Mouse (Mus musculus) T-helper 2 cell (primary cell): Measurements from ENCODE around the gene Endod1.

Experiments used
- in situ Hi-C: fragments of 300-600 bp; cut with MboI, MseI; formaldehyde crosslinking; loops from one replicate; pipeline ENCODE4 v1.15.1; 2025; ENCODE audit warnings: high pct_unique_total_duplicates

The Endod1 gene

DNA sequence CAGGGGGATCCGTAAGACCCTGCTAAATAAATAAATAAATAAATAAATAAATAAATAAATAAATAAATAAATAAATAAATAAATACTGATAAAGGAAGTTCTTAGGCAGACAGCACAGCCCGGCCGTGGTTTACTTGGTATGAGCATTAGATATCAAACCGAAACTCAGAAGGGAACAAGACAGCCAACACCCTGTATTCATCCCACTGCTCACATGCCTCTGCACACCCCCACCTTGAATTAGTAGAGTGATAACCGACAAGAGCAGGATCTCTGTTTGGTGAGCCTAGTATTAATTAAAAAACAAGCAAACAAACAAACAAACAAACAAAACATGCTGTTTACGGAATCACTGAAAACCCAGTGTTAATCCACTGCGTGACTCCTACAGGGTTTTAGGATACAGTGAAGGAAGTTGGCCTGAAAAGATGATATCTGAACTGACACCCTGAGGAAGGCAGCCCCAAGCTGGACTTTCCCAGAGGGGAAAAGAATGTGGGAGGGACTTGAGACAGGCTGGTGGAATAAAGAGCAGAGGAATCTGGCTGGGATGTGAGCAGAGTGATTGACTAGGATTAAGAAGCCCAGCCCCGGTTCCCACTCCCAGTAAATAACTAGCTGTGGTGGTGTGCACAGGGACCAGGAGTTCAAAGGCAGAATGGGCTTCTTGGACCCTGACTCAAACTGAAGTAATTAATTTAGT, at the start of gene Endod1:
Endod1 (minus strand) TSS at position 155 of the 703 bp plus-strand sequence.
- in situ Hi-C loops = no loop called here

DNA sequence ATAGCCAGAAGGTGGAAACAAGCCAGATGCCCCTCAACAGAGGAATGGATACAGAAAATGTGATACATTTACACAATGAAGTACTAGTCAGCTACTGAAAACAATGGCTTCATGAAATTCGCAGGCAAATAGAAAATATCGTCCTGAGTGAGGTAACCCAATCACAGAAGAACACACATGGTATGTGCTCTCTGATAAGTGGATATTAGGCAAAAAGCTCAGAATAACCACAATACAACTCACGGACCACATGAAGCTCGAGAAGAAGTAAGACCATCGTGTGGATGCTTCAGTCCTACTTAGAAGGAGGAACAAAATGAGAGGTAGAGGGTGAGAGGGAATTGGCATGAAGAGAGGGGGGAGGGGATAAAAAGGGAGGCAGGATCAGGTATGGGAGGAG, 27.8 kb upstream of the Endod1 start:
- in situ Hi-C loops = no loop called here

DNA sequence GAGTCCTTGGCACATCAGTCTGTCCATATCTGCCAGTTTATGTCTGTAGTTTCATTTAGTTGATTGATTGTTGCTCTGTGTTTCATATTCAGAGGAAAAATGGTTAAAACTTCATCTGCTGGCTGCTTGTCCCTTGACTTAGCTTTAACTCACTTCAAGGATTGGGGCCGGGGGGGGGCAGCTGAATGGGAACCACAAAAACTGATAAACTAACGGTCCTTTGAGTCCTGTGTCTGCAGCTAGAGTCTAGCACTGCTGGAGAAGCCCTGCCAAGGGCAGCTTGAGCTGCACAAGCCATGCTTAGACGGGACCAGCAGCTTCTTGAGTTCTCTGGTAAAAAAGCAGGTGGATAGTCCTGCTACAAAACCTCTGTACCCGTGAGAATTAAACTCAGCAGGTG, 26.7 kb upstream of the Endod1 start:
- in situ Hi-C loops = no loop called here

DNA sequence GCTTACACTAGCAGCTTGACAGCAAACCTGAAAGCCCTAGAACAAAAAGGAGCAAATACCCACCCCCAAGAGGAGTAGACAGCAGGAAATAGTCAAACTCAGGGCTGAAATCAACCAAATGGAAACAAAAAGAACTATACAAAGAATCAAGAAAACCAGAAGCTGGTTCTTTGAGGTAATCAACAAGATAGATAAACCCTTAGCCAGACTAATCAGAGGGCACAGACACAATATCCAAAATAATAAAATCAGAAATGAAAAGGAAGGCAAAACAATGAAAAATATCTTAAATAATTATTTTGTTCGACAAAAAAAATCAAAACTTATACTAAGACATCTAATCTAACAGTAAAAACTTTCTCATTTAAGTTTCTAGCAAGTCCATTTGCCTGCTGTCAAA, 24.7 kb upstream of the Endod1 start:
- in situ Hi-C loops = no loop called here

DNA sequence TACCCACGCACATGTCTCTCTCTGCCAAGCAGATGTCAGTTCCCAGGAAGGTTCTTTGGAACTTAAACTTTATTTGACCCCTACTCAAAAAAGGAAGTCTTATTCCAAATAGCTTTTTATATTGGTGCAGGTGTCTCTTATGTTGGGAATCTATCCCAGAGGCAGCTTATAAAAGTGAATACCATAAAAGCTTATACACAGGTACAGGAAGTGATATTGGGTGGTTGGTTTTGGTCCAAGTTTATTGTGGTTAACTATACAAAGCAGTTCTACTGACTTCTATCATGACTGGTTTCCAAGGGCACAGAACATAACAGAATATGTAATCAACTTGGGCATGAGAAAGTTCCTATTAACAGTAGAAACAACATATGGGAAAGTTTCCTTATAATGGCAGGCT, 20.8 kb upstream of the Endod1 start:
- in situ Hi-C loops = no loop called here

- in situ Hi-C loops = no loop called here
Observed at GRCm38 (mm10) chr9:14400392-14400791, 19.1 kb upstream of the Endod1 start.

- in situ Hi-C loops = no loop called here
Observed at GRCm38 (mm10) chr9:14398946-14399345, 17.6 kb upstream of the Endod1 start.

GRCm38 (mm10) chr9:14398084-14398483, 16.8 kb upstream of the Endod1 start:
- in situ Hi-C loops = no loop called here

DNA sequence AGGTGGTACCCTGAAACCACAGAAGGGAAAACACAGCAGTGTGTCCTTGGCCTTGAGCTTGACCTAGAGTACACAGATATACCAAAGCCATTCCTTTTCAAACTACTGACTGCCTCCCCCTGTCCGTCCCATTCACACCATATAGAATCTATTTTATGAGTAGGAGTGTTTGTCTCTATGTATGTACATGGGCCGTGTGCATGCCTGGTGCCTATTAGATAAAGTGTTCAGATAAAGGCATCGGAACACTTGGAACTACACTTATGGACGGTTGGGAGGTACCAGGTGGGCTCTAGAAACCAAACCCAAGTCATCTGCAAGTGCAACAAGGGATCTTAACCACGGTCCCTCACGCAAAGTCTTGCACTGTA, 16.1 kb upstream of the Endod1 start:
- in situ Hi-C loops = no loop called here

DNA sequence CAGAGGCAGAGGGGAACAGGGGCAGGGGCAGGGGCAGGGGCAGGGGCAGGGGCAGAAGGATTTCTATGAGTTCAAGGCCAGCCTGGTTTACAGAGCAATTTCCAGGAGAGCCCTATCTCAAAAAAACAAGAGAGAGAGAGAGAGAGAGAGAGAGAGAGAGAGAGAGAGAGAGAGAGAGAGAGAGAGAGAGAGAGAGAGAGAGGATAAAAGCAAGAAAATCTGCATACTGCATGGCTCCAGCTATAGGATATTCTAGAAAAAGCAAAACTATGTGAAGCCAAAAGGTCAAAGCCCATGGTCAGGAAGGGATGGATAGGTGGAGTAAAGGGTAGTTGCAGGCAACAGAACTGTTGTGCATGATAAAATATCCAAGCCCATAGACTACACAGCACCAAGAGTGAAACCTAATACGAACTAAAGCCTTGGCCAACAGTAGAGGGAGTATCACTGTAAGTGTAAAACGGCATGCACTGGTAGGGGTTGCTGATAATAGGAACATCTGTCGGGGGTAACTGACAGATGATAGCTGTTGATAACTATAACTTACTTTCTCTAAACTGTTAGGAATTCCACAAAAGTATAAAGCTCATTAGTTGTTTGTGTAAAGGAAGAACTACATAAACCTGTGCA, 15.6 kb upstream of the Endod1 start:
- in situ Hi-C loops = no loop called here

- in situ Hi-C loops = no loop called here
Observed at GRCm38 (mm10) chr9:14396096-14396495, 14.8 kb upstream of the Endod1 start.

DNA sequence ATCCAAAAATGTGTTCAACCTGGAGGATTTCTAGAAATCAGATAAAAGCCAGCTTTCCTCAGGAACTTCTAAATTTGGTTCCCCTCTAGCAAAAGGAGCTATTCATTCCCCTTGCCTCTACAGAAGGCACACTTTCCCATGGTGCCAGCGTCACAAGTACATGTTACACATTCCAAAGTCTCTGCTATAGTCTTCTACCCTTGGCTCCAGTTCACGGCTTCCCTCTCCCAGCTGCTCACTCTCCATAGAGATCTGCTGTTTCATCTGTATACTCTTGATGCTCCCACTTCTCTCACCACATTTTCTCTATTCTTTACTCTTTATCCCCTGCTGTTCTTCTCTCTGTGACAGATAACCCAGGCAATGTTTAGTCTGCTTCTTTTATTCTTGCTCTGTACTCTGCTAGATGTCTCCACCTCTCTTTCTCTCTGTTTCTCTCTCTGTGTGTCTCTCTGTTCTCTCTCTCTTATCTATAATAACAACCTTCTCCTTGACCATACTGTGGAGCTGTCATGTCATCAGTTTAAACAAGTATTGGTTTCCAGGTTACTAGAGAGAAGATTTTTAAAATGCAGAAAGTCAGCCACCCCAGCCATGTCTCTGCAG, 13.8 kb upstream of the Endod1 start:
- in situ Hi-C loops = no loop called here

DNA sequence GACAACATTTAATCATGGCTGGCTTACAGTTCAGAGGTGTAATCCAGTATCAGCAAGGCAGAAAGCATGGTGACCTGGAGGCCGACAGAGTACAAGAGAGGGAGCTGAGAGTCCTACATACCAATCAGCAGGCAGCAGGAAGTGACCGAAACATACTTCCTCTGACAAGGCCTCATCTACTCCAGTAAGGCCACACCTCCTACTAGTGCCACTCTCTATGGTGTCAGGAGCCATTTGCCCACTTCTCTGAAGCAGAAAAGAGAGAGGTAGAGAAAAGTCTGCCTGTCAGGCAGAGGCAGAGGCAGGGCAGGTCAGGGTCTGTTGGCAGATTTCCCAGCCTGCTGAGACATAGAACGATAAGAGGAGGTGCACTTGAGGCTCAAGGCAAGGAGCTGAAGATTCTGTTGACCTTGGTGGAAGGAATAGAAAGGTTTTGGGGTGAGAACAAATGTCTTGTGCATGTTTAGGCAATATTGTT, 10.6 kb upstream of the Endod1 start:
- in situ Hi-C loops = no loop called here

DNA sequence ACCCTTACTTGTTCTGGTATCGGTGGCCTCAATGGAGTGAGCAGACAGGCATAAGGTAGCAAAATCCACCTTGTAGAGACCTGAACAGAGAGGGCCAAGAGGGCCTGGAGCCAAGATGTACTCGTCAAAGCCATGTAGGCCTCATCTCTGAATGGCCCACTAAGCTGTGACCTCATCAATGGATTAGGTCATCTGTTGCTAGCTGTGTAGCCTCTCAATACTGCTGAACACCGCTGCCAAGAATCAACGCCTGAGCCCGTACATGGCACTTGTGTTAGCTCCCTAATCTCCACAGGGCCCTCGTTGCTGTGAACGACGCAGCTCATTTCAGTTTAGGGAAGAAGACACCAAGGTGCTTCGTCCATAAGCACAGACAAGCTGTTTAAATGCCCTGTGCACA, 10.0 kb upstream of the Endod1 start:
- in situ Hi-C loops = no loop called here

- in situ Hi-C loops = no loop called here
Observed at GRCm38 (mm10) chr9:14390278-14390677, 9.0 kb upstream of the Endod1 start.

DNA sequence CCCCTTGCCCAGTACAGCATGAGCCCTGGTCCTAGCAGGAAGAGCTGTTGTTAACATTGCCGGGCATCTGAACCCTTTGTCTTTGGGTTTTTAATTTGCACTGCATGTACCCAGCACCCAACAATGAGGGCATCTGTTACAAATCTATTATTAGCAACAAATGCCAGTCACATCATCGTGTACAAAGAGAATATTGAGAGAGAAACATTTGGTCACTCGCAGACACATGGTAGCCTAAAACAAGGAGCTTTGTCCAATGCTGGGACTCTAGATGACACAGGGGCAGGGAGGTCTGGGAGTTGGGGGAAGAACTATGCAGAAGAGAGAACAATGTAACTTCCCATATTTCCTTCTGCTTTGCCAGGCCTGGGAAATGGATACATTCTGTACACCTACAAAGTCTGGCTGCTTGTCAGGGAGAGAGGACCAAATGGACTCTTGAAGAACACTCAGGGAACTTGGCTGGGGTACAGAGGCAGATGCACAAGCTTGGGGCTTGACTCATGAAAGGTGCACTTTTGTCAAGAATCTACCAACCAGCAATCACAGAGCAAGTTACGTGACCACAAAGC, 7.8 kb upstream of the Endod1 start:
- in situ Hi-C loops = loop anchor here (5.0 kb wide), 1 partner anchor 42 kb away; no protein-coding TSS in a partner anchor

- in situ Hi-C loops = loop anchor here (5.0 kb wide), 1 partner anchor 41 kb away; no protein-coding TSS in a partner anchor
Observed at GRCm38 (mm10) chr9:14388001-14388400, 6.7 kb upstream of the Endod1 start.

- in situ Hi-C loops = loop anchor here (5.0 kb wide), 1 partner anchor 40 kb away; no protein-coding TSS in a partner anchor
Observed at GRCm38 (mm10) chr9:14386831-14387230, 5.5 kb upstream of the Endod1 start.

DNA sequence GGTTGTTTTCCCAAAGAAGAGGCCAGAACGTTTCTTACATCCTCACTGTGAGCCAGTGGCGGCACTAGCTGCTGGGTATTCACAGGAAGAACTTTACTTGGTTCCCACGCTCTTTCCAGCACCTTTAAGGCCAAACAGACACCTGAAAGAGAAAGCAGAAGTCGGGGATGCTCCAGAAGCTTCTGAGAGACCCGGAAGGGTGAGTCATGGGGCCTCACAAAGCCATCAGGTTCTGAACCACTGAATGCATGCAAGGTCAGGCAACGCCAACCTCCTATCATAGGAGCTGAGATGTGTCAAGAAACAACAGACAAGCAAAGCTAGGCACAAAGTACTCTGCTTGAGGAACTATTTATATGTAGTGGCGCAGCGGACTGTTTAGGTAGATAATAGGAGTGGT, 4.4 kb upstream of the Endod1 start:
- in situ Hi-C loops = loop anchor here (5.0 kb wide), 1 partner anchor 38 kb away; no protein-coding TSS in a partner anchor

GRCm38 (mm10) chr9:14383186-14383920, 2.0 kb upstream of the Endod1 start:
- in situ Hi-C loops = no loop called here

DNA sequence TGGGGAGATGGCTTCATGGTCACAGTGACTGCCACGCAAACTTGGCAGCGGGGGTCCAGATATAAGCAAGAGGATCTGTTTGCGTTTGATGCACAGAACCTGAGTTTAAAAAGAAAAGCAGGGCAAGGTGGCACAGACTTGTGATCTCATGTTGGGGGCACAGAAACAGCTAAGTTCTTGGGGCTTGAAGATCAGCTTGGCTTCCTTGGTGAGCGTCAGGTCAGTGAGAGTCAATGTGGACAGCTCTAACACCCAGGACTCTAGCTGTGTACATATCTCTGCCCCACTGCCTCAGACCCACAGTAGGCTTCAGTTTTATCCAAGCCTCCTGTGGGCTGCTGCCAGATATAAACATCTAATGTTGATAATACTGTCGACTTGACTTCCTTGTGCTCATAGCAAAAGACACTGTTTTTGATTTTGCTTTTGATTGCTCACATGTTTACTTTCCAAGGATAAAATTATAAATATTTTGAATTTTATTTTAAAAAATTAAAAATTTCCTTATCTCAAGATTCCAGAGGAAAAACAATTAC, 1.0 kb upstream of the Endod1 start:
- in situ Hi-C loops = no loop called here
